ENCODE assay signal across 9 mouse cellular contexts in the genomic region with DNA sequence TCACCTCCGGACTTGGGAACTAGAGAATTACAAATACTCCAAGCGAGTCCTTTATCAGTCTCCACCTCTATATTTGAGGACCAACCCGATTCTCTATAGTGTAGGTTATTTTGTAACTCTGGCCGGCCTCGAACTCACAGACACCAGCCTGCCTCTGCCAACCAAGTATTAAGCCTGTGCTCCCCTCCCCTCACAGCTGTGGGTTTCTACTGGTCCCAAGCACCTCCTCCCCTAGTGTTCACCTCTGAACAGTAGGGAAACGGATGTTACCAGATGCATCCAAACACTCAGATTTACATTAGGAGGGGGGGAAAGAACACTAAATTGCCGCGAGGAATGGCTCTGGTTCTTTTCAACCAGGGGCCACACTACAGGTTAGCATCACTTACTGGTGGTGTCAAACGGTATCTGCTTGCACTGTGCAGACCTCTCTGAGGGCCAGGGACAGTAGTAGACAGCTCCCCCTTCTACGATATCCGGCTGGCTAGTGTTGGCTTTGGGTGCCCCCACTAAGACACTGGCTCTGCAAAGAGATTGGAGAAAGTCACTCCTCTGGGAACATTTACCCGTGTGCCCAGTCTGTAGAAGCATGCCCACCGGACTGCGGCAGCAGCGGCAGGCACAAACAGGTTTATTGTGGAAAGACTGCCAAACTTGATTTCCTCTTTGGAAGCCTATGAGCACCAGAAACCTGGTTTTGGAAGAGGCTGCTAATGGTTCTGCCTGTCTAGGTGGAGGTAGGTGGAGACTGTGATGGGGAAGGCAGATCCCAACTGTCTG. TPM values are rescaled to one million over a fixed set of nuclear protein-coding genes. Genes with fewer than 3 reads are reported as not detected.
A peak's percentile ranks its signal among the peaks of the same experiment; 100 is the strongest.
DNase-seq lines count a peak whose midpoint lies in the region; ATAC-seq lines count a peak whose summit lies in the region.
"Had no signal": no experiment of that assay in that cellular context is flagged by ENCODE, and none has a peak within 500 bp of the region (broad histone marks: within the 10 kb centered on the region; RNA-seq: fewer than 3 reads in every experiment).

No protein-coding gene starts in this region.

- H3K27ac ChIP-seq in heart, embryonic 14.5 days (replicated peaks in 1 of 2; ENCODE audit: control insufficient read depth in 1 of 2, insufficient read depth in 1 of 2, low read depth in 2 of 2, low read length in 2 of 2), result no peak overlapping the region
- H3K27ac ChIP-seq in embryonic facial prominence, embryonic 13.5 days, result peak overlapping the region; percentile 72
- no peak overlapping the region for H3K27ac ChIP-seq in midbrain, embryonic 15.5 days

- no peaks in the 10 kb centered on the region for H3K9me3 ChIP-seq in heart, embryonic 14.5 days (ENCODE audit: control insufficient read depth, low read length)
- no peaks in the 10 kb centered on the region for H3K9me3 ChIP-seq in embryonic facial prominence, embryonic 13.5 days
- no peaks in the 10 kb centered on the region for H3K9me3 ChIP-seq in midbrain, embryonic 15.5 days

- peak overlapping the region; percentile 73 to 74 for H3K4me3 ChIP-seq in heart, embryonic 14.5 days (ENCODE audit: control insufficient read depth in 1 of 2, insufficient read depth in 1 of 2, low read depth in 1 of 2, low read length in 2 of 2)
- peak overlapping the region; percentile 76 for H3K4me3 ChIP-seq in embryonic facial prominence, embryonic 13.5 days
- H3K4me3 ChIP-seq in midbrain, embryonic 15.5 days, result peak overlapping the region; percentile 76
- H3K4me3 ChIP-seq: myocyte had no signal

- WGBS in heart, embryonic 14.5 days, result 49% methylated on average over 15 of the region's 15 CpGs
- 51% methylated on average over 15 of the region's 15 CpGs for WGBS in embryonic facial prominence, embryonic 13.5 days
- WGBS in midbrain, embryonic 15.5 days, result 76% methylated on average over 15 of the region's 15 CpGs

- peak overlapping the region; percentile 98 for H3K4me2 ChIP-seq in heart, embryonic 14.5 days (ENCODE audit: low read length)
- peak overlapping the region; percentile 74 for H3K4me2 ChIP-seq in embryonic facial prominence, embryonic 13.5 days
- peak overlapping the region; percentile 92 for H3K4me2 ChIP-seq in midbrain, embryonic 15.5 days

- H3K4me1 ChIP-seq in heart, embryonic 14.5 days (ENCODE audit: control insufficient read depth in 2 of 2, insufficient read depth in 2 of 2, low read length in 2 of 2), result no peaks in the 10 kb centered on the region; a peak in 1 of 4 replicates
- H3K4me1 ChIP-seq in embryonic facial prominence, embryonic 13.5 days, result peaks cover 15% of the 10 kb centered on the region; the same call in 1 of the 2 replicates
- 0 out of 2 replicates have a peak, but pooled peaks cover 3% of the 10 kb centered on the region for H3K4me1 ChIP-seq in midbrain, embryonic 15.5 days

- H3K36me3 ChIP-seq in heart, embryonic 14.5 days (ENCODE audit: control insufficient read depth, insufficient read depth, low read length), result no peaks in the 10 kb centered on the region
- no peaks in the 10 kb centered on the region for H3K36me3 ChIP-seq in embryonic facial prominence, embryonic 13.5 days
- no peaks in the 10 kb centered on the region for H3K36me3 ChIP-seq in midbrain, embryonic 15.5 days (replicated peaks)

- peak overlapping the region; percentile 79 for H3K9ac ChIP-seq in heart, embryonic 14.5 days (ENCODE audit: low read length)
- H3K9ac ChIP-seq in embryonic facial prominence, embryonic 13.5 days, result peak overlapping the region; percentile 87
- no peak overlapping the region for H3K9ac ChIP-seq in midbrain, embryonic 15.5 days

- DNase-seq in heart, postnatal 14 days, result no peak
- DNase-seq in kidney, adult 9 months, result peak; percentile 12
- DNase-seq in thymus, postnatal 4 days, result no peak

- intact Hi-C loops in heart, postnatal 14 days (cut with DNase I), result loop anchor here (2.0 to 5.0 kb wide), 4 partner anchors 87 to 298 kb away; no protein-coding TSS in a partner anchor

- H3K27me3 ChIP-seq in heart, embryonic 14.5 days (ENCODE audit: control insufficient read depth, insufficient read depth, low read length), result peaks cover 13% of the 10 kb centered on the region; the same call in 1 of the 2 replicates
- H3K27me3 ChIP-seq in embryonic facial prominence, embryonic 13.5 days, result peaks cover 7% of the 10 kb centered on the region; the same call in 1 of the 2 replicates
- H3K27me3 ChIP-seq in midbrain, embryonic 15.5 days (replicated peaks), result peaks cover 8% of the 10 kb centered on the region; the same call in 1 of the 2 replicates

- ATAC-seq in heart, embryonic 14.5 days (ENCODE audit: insufficient number of reproducible peaks, insufficient read depth, low FRiP score, low read depth), result no peak
- ATAC-seq in embryonic facial prominence, embryonic 13.5 days (ENCODE audit: insufficient number of reproducible peaks, insufficient read depth, low FRiP score, low TSS enrichment, low read depth), result 0 out of 2 replicates have a peak, but pooled peaks have one; percentile 21
- ATAC-seq in midbrain, embryonic 15.5 days (replicated peaks), result no peak
- no peak for ATAC-seq in megakaryocyte progenitor cell, adult 5-6 weeks (replicated peaks; ENCODE audit: poor library complexity)
- no peak for ATAC-seq in erythroblast, adult 5-6 weeks (replicated peaks; ENCODE audit: low FRiP score, poor library complexity, severe bottlenecking)

RNA-seq across cellular contexts. Expression of a gene that starts 1.1 kb away (rescaled TPM):
- polyA plus RNA-seq in heart, embryonic 14.5 days (2014; fragmentation: Nextera tagmentation; extraction: Ambion mirVana), result 13.5 and 13.7 TPM in 2 replicates
- total RNA-seq in heart, postnatal 14 days (2021), result 1 to 10 TPM; 6.9 to 9.7 TPM
- polyA plus RNA-seq in embryonic facial prominence, embryonic 13.5 days (2015; fragmentation: Nextera tagmentation; extraction: Ambion mirVana), result 17.7 and 20.9 TPM in 2 replicates
- 1.8 and 2.4 TPM in 2 replicates for polyA plus RNA-seq in midbrain, embryonic 15.5 days (2015; fragmentation: Nextera tagmentation; extraction: Ambion mirVana)
- total RNA-seq in megakaryocyte progenitor cell, adult 5-6 weeks (2015), result 0.12 and 0.17 TPM in 2 replicates
- total RNA-seq in megakaryocyte progenitor cell, adult 5-6 weeks (2017), result 0.34 and 1.2 TPM in 2 replicates
- total RNA-seq in erythroblast, adult 5-6 weeks (2015; ENCODE audit: low replicate concordance), result not detected in 2 replicates
- total RNA-seq in erythroblast, adult 5-6 weeks (2017; ENCODE audit: low replicate concordance), result 0.14 and 1.4 TPM in 2 replicates
